Mouse (Mus musculus): ENCODE data around the gene Ptpn5.

The Ptpn5 gene

GRCm38 (mm10) chr7:47110511-47110910, 23.0 kb downstream of the Ptpn5 start:
- peak; percentile 86 for DNase-seq

- DNase-seq = peak; percentile 84
Observed at GRCm38 (mm10) chr7:47108779-47109189, 24.7 kb downstream of the Ptpn5 start.

GRCm38 (mm10) chr7:47106949-47107348, 26.5 kb downstream of the Ptpn5 start:
- no peak for DNase-seq

GRCm38 (mm10) chr7:47103671-47104414, 29.6 kb downstream of the Ptpn5 start:
- DNase-seq = no peak

GRCm38 (mm10) chr7:47102970-47103369, 30.5 kb downstream of the Ptpn5 start:
- DNase-seq = no peak

GRCm38 (mm10) chr7:47100615-47101014, 32.9 kb downstream of the Ptpn5 start:
- DNase-seq = no peak

GRCm38 (mm10) chr7:47099306-47099705, 34.2 kb downstream of the Ptpn5 start:
- no peak for DNase-seq

- peak; percentile 78 for DNase-seq
Observed at GRCm38 (mm10) chr7:47098044-47098443, 35.4 kb downstream of the Ptpn5 start.

GRCm38 (mm10) chr7:47094969-47095368, 38.5 kb downstream of the Ptpn5 start:
- DNase-seq = no peak

GRCm38 (mm10) chr7:47093935-47094334, 39.5 kb downstream of the Ptpn5 start:
- DNase-seq = no peak

GRCm38 (mm10) chr7:47085075-47085474, 48.4 kb downstream of the Ptpn5 start:
- no peak for DNase-seq

- peak; percentile 60 for DNase-seq
Observed at GRCm38 (mm10) chr7:47081277-47081676, 52.2 kb downstream of the Ptpn5 start.

GRCm38 (mm10) chr7:47080868-47081267, 52.6 kb downstream of the Ptpn5 start:
- no peak for DNase-seq

GRCm38 (mm10) chr7:47077451-47077850, 56.0 kb downstream of the Ptpn5 start:
- no peak for DNase-seq

GRCm38 (mm10) chr7:47076729-47077128, 56.8 kb downstream of the Ptpn5 start:
- DNase-seq = no peak

GRCm38 (mm10) chr7:47076193-47076592, 57.3 kb downstream of the Ptpn5 start:
- no peak for DNase-seq

- no peak for DNase-seq
Observed at GRCm38 (mm10) chr7:47073536-47074521, 59.7 kb downstream of the Ptpn5 start.

- DNase-seq = no peak
Observed at GRCm38 (mm10) chr7:47072551-47072950, 60.9 kb downstream of the Ptpn5 start.

- no peak for DNase-seq
Observed at GRCm38 (mm10) chr7:47067879-47068278, 65.6 kb downstream of the Ptpn5 start.

GRCm38 (mm10) chr7:47066942-47067341, 66.5 kb downstream of the Ptpn5 start:
- DNase-seq = no peak

- DNase-seq = peak; percentile 57
Observed at GRCm38 (mm10) chr7:47061560-47061959, 71.9 kb downstream of the Ptpn5 start.

GRCm38 (mm10) chr7:47059339-47059738, 74.1 kb downstream of the Ptpn5 start:
- DNase-seq = no peak

- DNase-seq = no peak
Observed at GRCm38 (mm10) chr7:47056273-47056672, 77.2 kb downstream of the Ptpn5 start.

GRCm38 (mm10) chr7:47055744-47056143, 77.7 kb downstream of the Ptpn5 start:
- no peak for DNase-seq

Measured in right cerebral cortex, adult 18-20 months (tissue).